In genomic region chr4:150651390-150652277, GRCm38 (mm10) we compare ENCODE assay signal across 8 mouse cellular contexts. TPM values are rescaled to one million over a fixed set of nuclear protein-coding genes. Genes with fewer than 3 reads are reported as not detected.
DNase-seq lines count a peak whose midpoint lies in the region; ATAC-seq lines count a peak whose summit lies in the region.

TSS of gene Slc45a1 (minus strand) at chr4:150652174.

- H3K36me3 ChIP-seq in forebrain, embryonic 16.5 days (ENCODE audit: control insufficient read depth, insufficient read depth) = no peaks in the 10 kb centered on the region

- peaks cover 11% of the 10 kb centered on the region; the same call in 1 of the 2 replicates for H3K27me3 ChIP-seq in forebrain, embryonic 16.5 days (replicated peaks; ENCODE audit: control insufficient read depth, insufficient read depth, low read length)

- peak within 1 kb of the TSS; percentile 88 for H3K9ac ChIP-seq in forebrain, embryonic 16.5 days (replicated peaks; ENCODE audit: low read depth, low read length)

- H3K27ac ChIP-seq in forebrain, embryonic 16.5 days (ENCODE audit: low read length) = no peak within 1 kb of the TSS; the same call in 1 of the 2 replicates

- intact Hi-C loops in left cerebral cortex, postnatal 14 days (cut with DNase I) = no loop called here

- peak; percentile 24 for DNase-seq in embryo, embryonic 10 days (ENCODE audit: low spot score)
- DNase-seq in embryo, embryonic 9.5 days (ENCODE audit: extremely low spot score) = no peak
- peak; percentile 54 to 59 for DNase-seq in left cerebral cortex, postnatal 14 days (ENCODE audit: low spot score in 2 of 2)
- DNase-seq in retina, embryonic 14.5 days (ENCODE audit: low spot score) = peak; percentile 54
- DNase-seq in ovary, postnatal 10 days (ENCODE audit: low spot score) = no peak
- DNase-seq in spleen, postnatal 36 days (ENCODE audit: low spot score in 2 of 2) = no peak

- H3K4me1 ChIP-seq in forebrain, embryonic 16.5 days (replicated peaks; ENCODE audit: control insufficient read depth, insufficient read depth, low read length) = peaks cover 10% of the 10 kb centered on the region

- peak; percentile 49; the same call in 1 of the 2 replicates for ATAC-seq in cerebellum, adult (ENCODE audit: insufficient number of reproducible peaks, low FRiP score, low TSS enrichment)
- ATAC-seq in forebrain, embryonic 16.5 days = peak; percentile 81

- peak within 1 kb of the TSS; percentile 77 for H3K4me3 ChIP-seq in forebrain, embryonic 16.5 days (replicated peaks; ENCODE audit: low read length)

- H3K4me2 ChIP-seq in forebrain, embryonic 16.5 days (ENCODE audit: low read length) = peak within 1 kb of the TSS; percentile 77

- 0 out of 2 replicates have a peak, but pooled peaks cover 1% of the 10 kb centered on the region for H3K9me3 ChIP-seq in forebrain, embryonic 16.5 days (ENCODE audit: control insufficient read depth, low read length)

- 5% methylated on average over 41 of the region's 41 CpGs for WGBS in forebrain, embryonic 16.5 days

RNA-seq across cellular contexts. Expression of gene Slc45a1, which starts in this region (rescaled TPM):
- 19.3 and 25.8 TPM in 2 replicates for polyA plus RNA-seq in forebrain, embryonic 16.5 days (2015; fragmentation: Nextera tagmentation; extraction: Ambion mirVana)
- 10 to 100 TPM; 50.7 to 52.5 TPM for total RNA-seq in left cerebral cortex, postnatal 14 days (2021)

Comparison
In these comparisons a context has a peak if more than half of its experiments do, and no peak if none do; other contexts are left out.
1. DNase-seq: peak in embryo, embryonic 10 days (single experiment), left cerebral cortex, postnatal 14 days (2 of 2) and retina, embryonic 14.5 days (single experiment); none in embryo, embryonic 9.5 days (single experiment), ovary, postnatal 10 days (single experiment) and spleen, postnatal 36 days (0 of 2).